Mouse (Mus musculus) forebrain, embryonic 14.5 days (tissue): ENCODE data around the gene Fam214b. TPM values are rescaled to one million over a fixed set of nuclear protein-coding genes. Genes with fewer than 3 reads are reported as not detected.

Source experiments
- ATAC-seq: fragments of 200-750 bp; cut with Nextera tagmentation; 2 replicates; pipeline ENCODE4 v1.8.0; 2017; ENCODE audit warnings: mild to moderate bottlenecking, moderate library complexity
- DNase-seq: peaks from one replicate; pipeline ENCODE4 v3.0.0-alpha.2; 2015; ENCODE audit warnings: low spot score
- H3K27ac ChIP-seq: fragments of 300-500 bp; sonication (generic); 2 replicates; pipeline ENCODE4 v1.5.1; 2014; ENCODE audit warnings: low read depth, mild to moderate bottlenecking, control low read depth, low read length, moderate library complexity
- H3K27me3 ChIP-seq: fragments of 300-500 bp; sonication (generic); replicated peaks from 2 replicates; pipeline ENCODE4 v1.6.1; 2014; ENCODE audit warnings: low read length, control low read depth, mixed read lengths; ENCODE audit not compliant: control insufficient read depth, insufficient read depth
- H3K36me3 ChIP-seq: fragments of 300-500 bp; sonication (generic); 2 replicates; pipeline ENCODE4 v1.6.1; 2014; ENCODE audit warnings: low read length, control low read depth; ENCODE audit not compliant: control insufficient read depth, insufficient read depth
- H3K4me1 ChIP-seq: fragments of 300-500 bp; sonication (generic); 2 replicates; pipeline ENCODE4 v1.6.1; 2014; ENCODE audit warnings: antibody characterized with exemption, low read length, control low read depth; ENCODE audit not compliant: control insufficient read depth, insufficient read depth
- H3K4me2 ChIP-seq: fragments of 300-500 bp; sonication (generic); 2 replicates; pipeline ENCODE4 v1.6.1; 2014; ENCODE audit warnings: mild to moderate bottlenecking, control low read depth, low read length
- H3K4me3 ChIP-seq: fragments of 300-500 bp; sonication (generic); 2 replicates; pipeline ENCODE4 v1.5.1; 2014; ENCODE audit warnings: low read depth, low read length, control low read depth
- H3K9ac ChIP-seq: fragments of 300-500 bp; sonication (generic); 2 replicates; pipeline ENCODE4 v1.6.1; 2014; ENCODE audit warnings: mild to moderate bottlenecking, low read length, control low read depth, moderate library complexity
- H3K9me3 ChIP-seq: fragments of 300-500 bp; sonication (generic); replicated peaks from 2 replicates; pipeline ENCODE4 v1.6.1; 2016; ENCODE audit warnings: low read length, control low read depth, mixed read lengths; ENCODE audit not compliant: control insufficient read depth
- WGBS: fragments of 180-500 bp; shearing (Covaris S2); extraction: QIAGEN DNeasy Blood & Tissue Kit; methylation state at CpG from one replicate; pipeline ENCODE4 v1.1.7; 2014; 5-methylcytosine and 5-hydroxymethylcytosine counted together
- polyA plus RNA-seq: library from polyadenylated mRNA; unstranded; fragments of >200 nt; fragmentation: Nextera tagmentation; extraction: Ambion mirVana; gene quantifications from 2 replicates; pipeline ENCODE4 v1.2.1, GENCODE M21; 2014

Fam214b gene
- 19.3 and 26.7 TPM in 2 replicates for polyA plus RNA-seq

DNA sequence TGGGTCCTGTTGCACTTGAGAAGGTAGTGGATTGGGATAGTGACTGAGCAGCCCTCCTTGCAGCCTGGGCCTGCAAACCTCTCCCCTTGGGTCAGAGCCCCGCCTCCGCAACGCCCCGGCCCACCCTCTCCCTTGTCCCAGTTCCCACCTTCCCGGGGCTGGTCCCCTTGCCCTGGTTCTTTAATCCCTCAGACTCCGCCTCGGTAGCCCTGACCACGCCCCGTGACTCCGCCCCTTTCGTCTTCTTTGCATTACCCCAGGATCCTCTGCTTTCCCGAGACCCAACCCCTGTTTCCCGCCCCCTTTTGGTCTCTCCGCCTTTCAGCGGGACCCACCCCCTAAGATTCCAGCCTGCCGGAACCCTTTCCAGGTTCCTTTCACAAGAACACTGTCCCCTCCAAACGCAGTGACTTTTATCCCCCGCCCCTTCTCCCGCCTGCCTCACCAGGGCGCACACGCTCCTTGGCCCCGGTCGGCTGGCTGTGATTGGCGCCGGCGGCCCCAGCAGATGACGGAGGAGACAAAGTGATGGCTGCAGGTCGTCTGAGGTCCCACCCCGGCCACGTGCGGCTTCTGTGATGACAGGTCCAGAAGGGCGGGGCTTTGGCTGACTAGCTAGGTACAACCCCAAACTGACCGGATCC lies at the start of gene Fam214b:
Gene Fam214b (minus strand): TSS at position 562 of the 644 bp plus-strand sequence.
- Histone ChIP-seq H3K4me3 (peak within 1 kb of the TSS; percentile 50), H3K36me3 (no peaks in the 10 kb centered on the region), H3K27ac (peak within 1 kb of the TSS; percentile 96), H3K9me3 (no peaks in the 10 kb centered on the region), H3K27me3 (no peaks in the 10 kb centered on the region), H3K9ac (peak within 1 kb of the TSS; percentile 67), H3K4me1 (peaks cover 16% of the 10 kb centered on the region), H3K4me2 (peak within 1 kb of the TSS; percentile 77)
- ATAC-seq: peak; percentile 87
- WGBS: under 1% methylated on average over 33 of the region's 33 CpGs
- peak; percentile 98 for DNase-seq

DNA sequence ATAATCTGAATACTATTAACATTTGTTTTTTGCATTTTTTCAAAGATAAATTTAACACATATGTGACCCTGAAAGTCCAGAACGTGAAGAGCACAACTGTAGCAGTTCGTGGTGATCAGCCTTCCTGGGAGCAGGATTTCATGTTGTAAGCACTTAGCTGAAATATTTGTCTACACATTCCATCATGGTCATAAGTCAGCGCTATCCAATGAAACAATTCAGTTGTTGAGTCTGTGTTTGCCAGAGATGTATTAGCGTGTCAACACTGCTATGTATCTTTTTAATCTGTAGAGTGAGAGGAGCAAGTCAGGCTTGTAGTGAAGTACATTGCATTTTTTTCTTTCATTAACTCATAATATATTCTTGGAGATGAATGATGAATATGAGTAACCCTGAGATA lies 45.2 kb upstream of the Fam214b start:
- no peak overlapping the region for H3K9ac ChIP-seq
- H3K9me3 ChIP-seq: no peaks in the 10 kb centered on the region
- no peak overlapping the region for H3K4me3 ChIP-seq
- H3K36me3 ChIP-seq: peaks cover 3% of the 10 kb centered on the region; the same call in 1 of the 2 replicates
- no peak overlapping the region for H3K4me2 ChIP-seq
- H3K27me3 ChIP-seq: no peaks in the 10 kb centered on the region
- H3K4me1 ChIP-seq: no peaks in the 10 kb centered on the region
- no peak for DNase-seq
- no peak for ATAC-seq
- no peak overlapping the region for H3K27ac ChIP-seq
- 92% methylated on average over 4 of the region's 4 CpGs for WGBS

DNA sequence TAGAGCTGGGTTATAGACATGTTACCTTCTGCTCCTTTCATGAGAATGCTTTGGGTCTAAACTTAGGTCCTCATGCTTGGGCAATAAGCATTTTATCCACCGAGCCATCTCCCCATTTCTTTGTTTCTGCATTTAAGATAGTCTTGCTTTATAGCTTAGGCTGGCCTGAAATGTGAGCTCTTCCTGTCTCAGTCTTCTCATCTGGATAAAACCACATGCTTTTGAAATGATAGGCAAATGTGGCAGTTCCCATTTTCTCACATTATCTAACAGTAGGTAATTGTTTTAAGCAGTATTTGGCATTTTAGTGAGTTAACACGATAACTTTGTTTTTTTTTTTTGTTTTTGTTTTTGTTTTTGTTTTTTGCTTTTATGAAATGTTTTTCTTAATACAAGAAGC lies 43.9 kb upstream of the Fam214b start:
- Histone ChIP-seq H3K27me3 (no peaks in the 10 kb centered on the region), H3K36me3 (0 out of 2 replicates have a peak, but pooled peaks cover 3% of the 10 kb centered on the region), H3K9ac (no peak overlapping the region), H3K4me2 (no peak overlapping the region), H3K4me3 (no peak overlapping the region), H3K27ac (no peak overlapping the region), H3K4me1 (no peaks in the 10 kb centered on the region), H3K9me3 (no peaks in the 10 kb centered on the region)
- DNase-seq (no peak), ATAC-seq (no peak)
- WGBS: 94% methylated on average over 2 of the region's 2 CpGs

DNA sequence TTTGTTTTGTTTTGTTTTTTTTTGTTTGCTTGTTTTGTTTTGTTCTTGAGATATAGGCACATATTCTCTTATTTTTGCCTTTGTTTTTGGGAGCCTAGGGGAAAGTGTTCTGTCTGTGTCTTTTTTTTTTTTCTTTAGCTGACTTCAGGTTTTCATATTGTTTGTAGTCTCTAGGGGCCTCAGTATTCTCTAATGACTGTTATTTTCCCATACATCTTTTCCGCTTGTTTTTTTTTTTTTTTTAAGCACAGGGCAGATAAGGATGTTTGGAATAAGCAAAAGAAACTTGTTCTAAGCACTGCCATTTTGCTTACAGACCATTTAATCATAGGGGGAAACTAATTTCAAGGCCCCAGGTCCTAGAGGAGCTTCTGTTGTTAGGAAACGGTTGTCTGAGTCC lies 36.4 kb upstream of the Fam214b start:
- Histone ChIP-seq H3K4me2 (no peak overlapping the region), H3K27me3 (no peaks in the 10 kb centered on the region), H3K4me3 (no peak overlapping the region), H3K27ac (no peak overlapping the region), H3K4me1 (no peaks in the 10 kb centered on the region), H3K9me3 (no peaks in the 10 kb centered on the region), H3K36me3 (no peaks in the 10 kb centered on the region), H3K9ac (no peak overlapping the region)
- ATAC-seq (no peak), DNase-seq (no peak)
- 87% methylated on average over 2 of the region's 2 CpGs for WGBS

DNA sequence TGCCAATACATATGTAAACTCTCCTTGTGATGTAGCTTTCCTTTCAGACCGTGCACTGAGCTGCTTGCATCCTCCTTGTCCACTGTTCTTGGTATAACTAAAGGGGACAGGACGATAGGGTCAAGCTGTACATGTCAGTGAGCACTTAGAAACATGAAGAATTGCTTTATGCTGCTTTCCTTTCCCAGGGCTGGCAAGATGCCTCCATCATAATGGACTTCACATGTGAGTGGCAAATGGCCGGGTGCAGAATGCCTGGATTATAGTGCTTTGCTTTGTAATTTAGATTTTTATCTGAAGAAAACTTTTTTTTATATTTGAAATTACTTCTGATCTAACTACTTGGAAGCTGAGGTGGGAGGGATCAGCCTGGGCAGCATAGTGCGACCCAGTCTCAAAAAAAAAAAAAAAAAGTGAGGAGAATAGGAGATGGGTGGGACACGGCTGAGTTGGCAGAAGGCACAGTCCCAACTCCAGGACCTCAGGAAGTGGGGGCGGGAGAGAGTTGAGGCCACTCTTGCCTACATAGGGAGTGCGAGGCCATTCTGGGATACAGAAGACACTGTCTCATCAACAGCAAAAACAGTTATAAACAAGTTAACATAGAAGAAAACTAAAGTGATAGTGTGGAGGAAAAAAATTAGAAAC lies 32.2 kb upstream of the Fam214b start:
- no peak overlapping the region for H3K27ac ChIP-seq
- H3K27me3 ChIP-seq: no peaks in the 10 kb centered on the region
- WGBS: 62% methylated on average over 7 of the region's 7 CpGs
- H3K4me2 ChIP-seq: no peak overlapping the region
- no peaks in the 10 kb centered on the region for H3K4me1 ChIP-seq
- H3K4me3 ChIP-seq: no peak overlapping the region
- H3K9ac ChIP-seq: no peak overlapping the region
- no peak for DNase-seq
- H3K9me3 ChIP-seq: no peaks in the 10 kb centered on the region
- H3K36me3 ChIP-seq: no peaks in the 10 kb centered on the region
- ATAC-seq: no peak

DNA sequence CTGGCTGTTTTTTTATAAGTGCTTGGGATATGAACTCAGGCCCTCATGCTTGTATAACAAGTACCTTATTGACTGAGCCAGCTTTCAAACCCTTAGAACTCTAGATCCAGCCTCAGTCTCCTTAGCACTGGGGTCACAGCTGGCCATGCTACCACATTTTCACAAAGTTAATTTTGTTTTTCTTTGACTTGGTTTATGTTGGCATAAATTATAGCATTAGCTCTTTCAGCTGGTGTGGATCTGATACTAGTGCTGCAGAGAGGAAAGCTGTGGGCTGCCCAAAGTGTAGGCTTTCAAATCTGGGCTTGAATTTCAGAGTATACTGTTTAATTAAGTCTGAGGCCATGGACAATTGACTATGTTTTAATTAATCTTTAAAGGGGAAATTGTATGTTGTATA lies 28.9 kb upstream of the Fam214b start:
- ATAC-seq: no peak
- no peak overlapping the region for H3K27ac ChIP-seq
- no peak overlapping the region for H3K4me3 ChIP-seq
- H3K9ac ChIP-seq: no peak overlapping the region
- no peak overlapping the region for H3K4me2 ChIP-seq
- no peaks in the 10 kb centered on the region for H3K36me3 ChIP-seq
- H3K4me1 ChIP-seq: no peaks in the 10 kb centered on the region
- no peak for DNase-seq
- H3K9me3 ChIP-seq: no peaks in the 10 kb centered on the region
- no peaks in the 10 kb centered on the region for H3K27me3 ChIP-seq

DNA sequence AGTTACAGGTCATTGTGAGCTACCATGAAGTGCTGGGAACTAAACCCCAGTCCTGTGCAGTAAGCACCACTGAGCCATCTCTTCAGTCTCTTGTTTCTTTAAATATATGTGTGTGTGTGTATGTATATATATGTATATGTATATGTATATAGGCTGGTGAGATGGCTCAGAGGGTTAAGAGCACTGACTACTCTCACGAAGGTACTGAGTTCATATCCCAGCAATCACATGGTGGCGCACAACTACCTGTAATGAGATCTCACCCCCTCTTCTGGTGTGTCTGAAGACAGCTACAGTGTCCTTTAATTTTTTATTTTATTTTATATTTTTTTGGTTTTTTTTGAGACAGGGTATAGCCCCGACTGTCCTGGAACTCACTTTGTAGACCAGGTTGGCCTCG lies 19.5 kb upstream of the Fam214b start:
- no peaks in the 10 kb centered on the region for H3K4me1 ChIP-seq
- ATAC-seq (no peak), DNase-seq (no peak)
- no peak overlapping the region for H3K27ac ChIP-seq
- 94% methylated on average over 4 of the region's 4 CpGs for WGBS
- H3K4me3 ChIP-seq: no peak overlapping the region
- H3K9me3 ChIP-seq: no peaks in the 10 kb centered on the region
- H3K36me3 ChIP-seq: no peaks in the 10 kb centered on the region
- no peak overlapping the region for H3K9ac ChIP-seq
- no peaks in the 10 kb centered on the region for H3K27me3 ChIP-seq
- H3K4me2 ChIP-seq: no peak overlapping the region

DNA sequence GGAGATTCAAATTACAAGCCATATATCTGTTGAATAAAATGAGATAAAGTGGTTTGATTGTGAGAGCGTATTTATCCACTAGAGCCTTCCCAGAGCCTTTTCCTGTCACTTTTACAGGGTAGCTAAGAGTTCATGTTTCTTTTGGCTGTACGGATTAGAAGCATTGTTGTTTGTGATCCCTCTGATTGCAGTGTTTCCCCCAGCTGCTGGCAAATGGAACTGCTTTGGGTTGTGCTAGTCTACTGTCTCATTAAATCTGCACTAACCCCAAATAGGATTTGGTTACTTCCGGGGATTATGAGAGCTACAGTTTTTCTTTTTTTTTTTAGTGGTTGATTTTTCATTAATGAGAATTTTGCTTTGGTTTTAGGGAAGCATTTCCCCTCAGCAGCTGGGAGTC lies 14.3 kb upstream of the Fam214b start:
- H3K27ac ChIP-seq: no peak overlapping the region
- WGBS: 41% methylated on average over 3 of the region's 3 CpGs

DNA sequence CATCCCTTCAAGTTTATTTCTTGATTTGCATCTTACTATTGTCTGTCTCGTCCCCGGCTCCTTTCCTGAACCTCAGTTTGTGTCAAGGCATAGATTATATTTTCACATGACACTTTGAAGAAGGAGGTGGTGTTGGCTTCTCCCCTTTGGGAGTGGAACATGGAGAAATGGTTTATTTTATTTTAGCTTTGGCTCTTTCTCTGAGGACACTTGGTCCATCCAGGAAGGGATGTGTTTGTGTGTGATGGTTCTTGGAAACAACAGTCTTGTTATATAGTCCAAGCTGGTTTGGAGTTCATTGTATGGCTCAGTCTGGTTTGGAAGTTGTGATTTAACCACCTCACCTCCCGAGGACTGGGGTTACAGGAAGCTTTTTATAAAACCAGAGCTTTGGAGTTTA lies 13.7 kb upstream of the Fam214b start:
- Histone ChIP-seq H3K9me3 (no peaks in the 10 kb centered on the region), H3K4me2 (peak overlapping the region; percentile 71), H3K36me3 (no peaks in the 10 kb centered on the region), H3K27ac (no peak overlapping the region), H3K27me3 (no peaks in the 10 kb centered on the region), H3K9ac (peak overlapping the region; percentile 83), H3K4me1 (peaks cover 5% of the 10 kb centered on the region), H3K4me3 (peak overlapping the region; percentile 81)
- no peak for DNase-seq
- 34% methylated on average over 3 of the region's 3 CpGs for WGBS
- ATAC-seq: no peak

More for the DNA sequence above, 14.3 kb upstream of the Fam214b start:
- no peak for ATAC-seq
- DNase-seq: no peak
- H3K4me3 ChIP-seq: no peak overlapping the region
- peak overlapping the region; percentile 71 for H3K4me2 ChIP-seq
- no peak overlapping the region for H3K9ac ChIP-seq
- no peaks in the 10 kb centered on the region for H3K9me3 ChIP-seq
- no peaks in the 10 kb centered on the region for H3K27me3 ChIP-seq
- no peaks in the 10 kb centered on the region for H3K36me3 ChIP-seq
- H3K4me1 ChIP-seq: peaks cover 5% of the 10 kb centered on the region
